Mouse (Mus musculus) stomach, embryonic 15.5 days (tissue): ENCODE results near the gene Xab2. TPM values are rescaled to one million over a fixed set of nuclear protein-coding genes. Genes with fewer than 3 reads are reported as not detected.

Source experiments
- ATAC-seq: fragments of 200-750 bp; cut with Nextera tagmentation; 2 replicates; pipeline ENCODE4 v1.8.0; 2017; ENCODE audit warnings: low read depth, moderate number of reproducible peaks, moderate TSS enrichment; ENCODE audit not compliant: insufficient read depth, low FRiP score
- H3K27ac ChIP-seq: fragments of 300-500 bp; sonication (generic); 2 replicates; pipeline ENCODE4 v1.5.1; 2015; ENCODE audit warnings: mild to moderate bottlenecking, inconsistent platforms
- H3K27me3 ChIP-seq: fragments of 300-500 bp; sonication (generic); replicated peaks from 2 replicates; pipeline ENCODE4 v1.6.1; 2015; ENCODE audit warnings: inconsistent platforms
- H3K36me3 ChIP-seq: fragments of 300-500 bp; sonication (generic); 2 replicates; pipeline ENCODE4 v1.6.1; 2015; ENCODE audit warnings: inconsistent platforms
- H3K4me1 ChIP-seq: fragments of 300-500 bp; sonication (generic); 2 replicates; pipeline ENCODE4 v1.6.1; 2015; ENCODE audit warnings: inconsistent platforms
- H3K4me2 ChIP-seq: fragments of 300-500 bp; sonication (generic); 2 replicates; pipeline ENCODE4 v1.6.1; 2015; ENCODE audit warnings: mild to moderate bottlenecking, inconsistent platforms
- H3K4me3 ChIP-seq: fragments of 300-500 bp; sonication (generic); replicated peaks from 2 replicates; pipeline ENCODE4 v1.5.1; 2015; ENCODE audit warnings: inconsistent platforms
- H3K9ac ChIP-seq: fragments of 300-500 bp; sonication (generic); 2 replicates; pipeline ENCODE4 v1.6.1; 2015; ENCODE audit warnings: inconsistent platforms
- H3K9me3 ChIP-seq: fragments of 300-500 bp; sonication (generic); 2 replicates; pipeline ENCODE4 v1.6.1; 2016; ENCODE audit warnings: inconsistent platforms
- WGBS: fragments of 180-500 bp; shearing (Covaris S2); methylation state at CpG from one replicate; pipeline ENCODE4 v1.1.7; 2015; 5-methylcytosine and 5-hydroxymethylcytosine counted together
- polyA plus RNA-seq: library from polyadenylated mRNA; unstranded; fragments of >200 nt; fragmentation: Nextera tagmentation; extraction: Ambion mirVana; gene quantifications from 2 replicates; pipeline ENCODE4 v1.2.1, GENCODE M21; 2015

Xab2 gene
- 48.9 and 49.2 TPM in 2 replicates for polyA plus RNA-seq

DNA sequence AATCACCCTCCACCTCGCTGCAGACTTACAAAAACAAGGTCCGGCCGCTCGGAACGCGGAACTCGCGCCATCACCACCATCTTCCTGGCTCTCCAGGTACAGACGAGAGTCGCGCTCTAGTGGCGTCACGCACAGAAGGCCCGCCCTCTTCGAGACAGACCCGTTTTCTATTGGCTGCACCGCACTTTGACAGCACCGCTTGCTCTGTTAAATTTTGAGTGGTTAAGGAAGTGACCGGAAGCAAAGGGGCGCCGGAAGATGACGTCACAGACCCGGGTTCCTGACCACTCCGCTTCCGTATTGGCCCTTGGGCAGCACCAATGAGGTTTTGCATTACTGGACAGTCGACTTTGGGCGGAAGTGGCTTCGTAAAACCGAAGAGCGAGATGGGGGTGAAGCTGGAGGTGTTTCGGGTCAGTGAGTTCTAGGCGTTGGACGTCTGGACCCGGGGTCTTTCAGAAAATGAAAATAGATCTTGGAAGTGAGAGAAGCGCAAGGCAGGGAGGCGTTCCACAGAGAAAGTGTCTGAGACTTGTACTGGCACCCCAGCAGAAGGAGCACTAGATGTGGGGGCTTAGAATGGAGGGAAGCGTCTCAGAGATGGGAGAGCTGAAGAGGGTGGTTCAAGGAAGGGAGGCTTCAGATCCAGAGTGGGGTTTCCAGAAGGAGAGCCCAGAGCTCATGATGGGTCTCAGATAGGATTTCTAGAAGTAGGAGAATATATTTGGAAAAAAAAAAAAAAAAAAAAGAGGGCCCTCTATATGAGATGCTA, at the start of gene Xab2, which contains the start of gene Pet100:
Xab2 (minus strand) TSS at position 118 of the 772 bp plus-strand sequence.
Pet100 (plus strand) TSS at position 350 of the 772 bp plus-strand sequence.
- WGBS: under 1% methylated on average over 37 of the region's 37 CpGs
- H3K27ac ChIP-seq: no peak within 1 kb of the TSS
- peaks cover 15% of the 10 kb centered on the region for H3K4me1 ChIP-seq
- H3K36me3 ChIP-seq: peaks cover 11% of the 10 kb centered on the region
- peak; percentile 99 for ATAC-seq
- peak within 1 kb of the TSS; percentile 77 for H3K9ac ChIP-seq
- H3K27me3 ChIP-seq: no peaks in the 10 kb centered on the region
- H3K9me3 ChIP-seq: no peaks in the 10 kb centered on the region
- peak within 1 kb of the TSS; percentile 80 for H3K4me2 ChIP-seq
- peak within 1 kb of the TSS; percentile 81 for H3K4me3 ChIP-seq

- H3K27me3 ChIP-seq: no peaks in the 10 kb centered on the region
- ATAC-seq: no peak
- H3K36me3 ChIP-seq: no peaks in the 10 kb centered on the region
- 77% methylated on average over 2 of the region's 2 CpGs for WGBS
- H3K4me3 ChIP-seq: no peak overlapping the region
- H3K9me3 ChIP-seq: no peaks in the 10 kb centered on the region
- H3K9ac ChIP-seq: no peak overlapping the region
- H3K4me2 ChIP-seq: no peak overlapping the region
- H3K27ac ChIP-seq: no peak overlapping the region
- no peaks in the 10 kb centered on the region for H3K4me1 ChIP-seq
These were observed 49.3 kb upstream of the Xab2 start for GRCm38 (mm10) chr8:3670388-3670787.

DNA sequence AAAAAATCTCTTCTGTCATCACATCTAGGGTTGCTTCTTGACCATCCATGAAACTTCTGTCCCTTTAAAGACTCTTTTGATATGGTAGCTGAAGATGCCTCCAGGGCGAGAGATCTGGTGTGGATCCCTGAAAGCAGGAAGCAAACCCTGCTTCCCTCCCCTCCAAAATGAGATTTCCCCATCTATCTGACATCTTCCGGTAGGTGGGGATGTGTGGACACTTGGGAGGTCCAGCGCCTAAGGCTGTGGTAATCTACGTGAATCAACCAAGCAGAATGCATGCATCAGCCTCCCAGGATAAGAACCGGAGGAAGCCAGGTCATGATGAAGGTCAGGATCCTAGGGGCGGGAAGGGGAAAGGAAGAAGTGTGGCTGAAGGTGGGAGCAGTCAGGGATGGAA, 44.4 kb upstream of the Xab2 start, which contains the start of gene Mcemp1:
Mcemp1 (plus strand) TSS at position 248 of the 400 bp plus-strand sequence.
- no peak within 1 kb of the TSS for H3K4me2 ChIP-seq
- H3K9me3 ChIP-seq: no peaks in the 10 kb centered on the region
- no peak within 1 kb of the TSS; the same call in 1 of the 2 replicates for H3K27ac ChIP-seq
- WGBS: 69% methylated on average over 6 of the region's 6 CpGs
- H3K27me3 ChIP-seq: no peaks in the 10 kb centered on the region
- no peaks in the 10 kb centered on the region for H3K36me3 ChIP-seq
- no peak for ATAC-seq
- no peaks in the 10 kb centered on the region for H3K4me1 ChIP-seq
- H3K4me3 ChIP-seq: no peak within 1 kb of the TSS
- no peak within 1 kb of the TSS for H3K9ac ChIP-seq

DNA sequence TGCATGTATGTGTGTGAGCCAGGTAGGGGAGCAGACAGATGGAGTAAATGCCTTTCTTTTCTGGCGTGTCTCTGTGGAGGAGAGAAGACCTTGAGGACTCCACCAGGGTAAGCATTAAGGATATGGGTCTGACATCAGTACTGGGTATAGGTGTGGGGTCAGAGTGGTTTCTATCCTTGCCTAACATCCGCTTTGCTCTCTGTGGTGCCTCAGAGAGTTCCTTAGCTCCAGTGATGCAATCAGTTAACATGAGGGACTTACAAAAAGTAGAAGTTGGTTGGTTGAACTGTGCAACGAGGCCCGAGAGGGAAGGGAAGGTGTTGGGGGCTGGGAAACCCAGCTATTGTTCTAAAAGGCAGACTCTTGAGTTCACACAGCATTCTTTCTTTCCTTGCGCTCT, 43.3 kb upstream of the Xab2 start:
- H3K27ac ChIP-seq: no peak overlapping the region
- WGBS: 56% methylated on average over 5 of the region's 5 CpGs
- no peak overlapping the region for H3K4me2 ChIP-seq
- no peak for ATAC-seq
- H3K4me3 ChIP-seq: no peak overlapping the region
- H3K9ac ChIP-seq: no peak overlapping the region
- H3K27me3 ChIP-seq: no peaks in the 10 kb centered on the region
- no peaks in the 10 kb centered on the region for H3K4me1 ChIP-seq
- no peaks in the 10 kb centered on the region for H3K9me3 ChIP-seq
- no peaks in the 10 kb centered on the region for H3K36me3 ChIP-seq

- no peak; the same call in 1 of the 2 replicates for ATAC-seq
- no peak overlapping the region for H3K27ac ChIP-seq
- H3K36me3 ChIP-seq: no peaks in the 10 kb centered on the region
- H3K4me3 ChIP-seq: no peak overlapping the region
- H3K9ac ChIP-seq: no peak overlapping the region
- no peak overlapping the region for H3K4me2 ChIP-seq
- WGBS: 73% methylated on average over 8 of the region's 8 CpGs
- no peaks in the 10 kb centered on the region for H3K4me1 ChIP-seq
- no peaks in the 10 kb centered on the region for H3K27me3 ChIP-seq
- H3K9me3 ChIP-seq: no peaks in the 10 kb centered on the region
These were observed 39.8 kb upstream of the Xab2 start for GRCm38 (mm10) chr8:3660889-3661288.

GRCm38 (mm10) chr8:3656725-3657381, 35.7 kb upstream of the Xab2 start:
- Histone ChIP-seq H3K4me1 (no peaks in the 10 kb centered on the region), H3K27me3 (no peaks in the 10 kb centered on the region), H3K36me3 (no peaks in the 10 kb centered on the region), H3K27ac (no peak overlapping the region), H3K4me3 (no peak overlapping the region), H3K4me2 (no peak overlapping the region), H3K9me3 (no peaks in the 10 kb centered on the region), H3K9ac (no peak overlapping the region)
- 21% methylated on average over 7 of the region's 7 CpGs for WGBS
- ATAC-seq: no peak

DNA sequence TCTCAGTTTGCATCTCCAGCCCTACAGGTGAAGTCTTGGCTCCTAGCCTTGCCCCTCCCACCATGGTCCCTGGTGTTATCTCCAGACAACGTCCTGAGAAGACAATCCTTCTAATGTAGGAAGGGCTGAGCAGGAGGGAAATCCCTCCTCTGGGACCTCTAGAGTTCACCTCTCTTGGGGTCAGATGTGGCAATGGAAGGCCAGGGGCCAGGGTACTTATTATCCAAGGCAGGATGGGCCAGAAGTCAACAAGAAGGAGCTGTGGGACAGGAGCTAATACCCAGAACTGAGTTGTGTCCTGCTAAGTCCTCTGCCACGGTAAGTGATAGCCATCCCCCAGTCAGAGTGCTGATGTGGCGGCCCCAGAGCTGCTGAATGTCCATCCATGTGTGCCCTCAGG, 34.4 kb upstream of the Xab2 start, which contains the start of gene Retn:
Retn (plus strand) TSS at position 245 of the 400 bp plus-strand sequence.
- Histone ChIP-seq H3K9ac (no peak within 1 kb of the TSS), H3K4me3 (no peak within 1 kb of the TSS), H3K27ac (no peak within 1 kb of the TSS), H3K27me3 (no peaks in the 10 kb centered on the region), H3K9me3 (no peaks in the 10 kb centered on the region), H3K4me1 (no peaks in the 10 kb centered on the region), H3K36me3 (no peaks in the 10 kb centered on the region), H3K4me2 (no peak within 1 kb of the TSS)
- ATAC-seq: no peak
- 66% methylated on average over 3 of the region's 3 CpGs for WGBS

DNA sequence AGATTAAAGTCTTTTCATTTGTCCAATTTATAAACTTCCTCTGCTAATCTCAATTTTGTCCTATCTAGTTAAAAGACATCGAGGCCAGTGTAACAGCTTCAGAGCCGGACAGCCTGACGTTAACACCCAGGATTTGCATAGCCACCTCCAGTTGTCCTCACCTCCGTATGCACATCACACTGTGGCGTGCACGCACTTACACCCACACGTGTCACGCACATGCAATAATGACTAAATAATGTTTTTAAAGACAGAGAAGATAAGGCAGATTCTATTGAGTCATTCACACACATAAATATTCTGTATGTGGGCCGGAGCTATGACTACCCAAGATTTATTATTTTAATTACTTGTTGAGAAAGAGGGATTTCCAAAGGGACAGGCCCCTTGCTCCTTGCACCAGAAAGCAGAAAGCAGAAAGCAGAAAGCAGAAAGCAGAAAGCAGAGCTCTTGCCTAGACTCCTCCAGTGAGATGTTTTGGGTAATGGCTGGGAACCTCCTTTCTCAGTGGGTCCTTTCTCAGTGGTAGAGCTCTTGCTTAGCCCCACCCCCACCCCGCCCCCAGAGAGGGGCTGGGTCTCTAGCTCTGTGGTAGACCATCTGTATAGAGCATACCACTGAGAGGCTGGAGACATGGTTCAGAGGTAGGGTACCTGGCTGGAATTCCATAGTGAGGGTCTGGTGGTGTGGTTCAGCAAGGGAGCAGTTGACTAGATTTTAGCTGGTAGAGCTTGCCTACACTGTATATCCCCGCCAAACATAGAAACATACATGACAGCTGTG, 33.8 kb upstream of the Xab2 start:
- no peak overlapping the region for H3K27ac ChIP-seq
- ATAC-seq: no peak
- no peaks in the 10 kb centered on the region for H3K4me1 ChIP-seq
- H3K9ac ChIP-seq: no peak overlapping the region
- no peak overlapping the region for H3K4me2 ChIP-seq
- H3K9me3 ChIP-seq: no peaks in the 10 kb centered on the region
- H3K4me3 ChIP-seq: no peak overlapping the region
- no peaks in the 10 kb centered on the region for H3K36me3 ChIP-seq
- H3K27me3 ChIP-seq: no peaks in the 10 kb centered on the region
- 66% methylated on average over 11 of the region's 11 CpGs for WGBS

- 64% methylated on average over 3 of the region's 3 CpGs for WGBS
- no peak overlapping the region for H3K4me3 ChIP-seq
- no peaks in the 10 kb centered on the region for H3K9me3 ChIP-seq
- H3K4me2 ChIP-seq: no peak overlapping the region
- H3K27me3 ChIP-seq: no peaks in the 10 kb centered on the region
- no peaks in the 10 kb centered on the region for H3K36me3 ChIP-seq
- no peak overlapping the region for H3K27ac ChIP-seq
- H3K9ac ChIP-seq: no peak overlapping the region
- no peaks in the 10 kb centered on the region for H3K4me1 ChIP-seq
- no peak for ATAC-seq
These were observed 31.7 kb upstream of the Xab2 start for GRCm38 (mm10) chr8:3652845-3653244.

- peak overlapping the region; percentile 6; the same call in 1 of the 2 replicates for H3K4me2 ChIP-seq
These were observed 27.9 kb upstream of the Xab2 start for GRCm38 (mm10) chr8:3648990-3649389.

DNA sequence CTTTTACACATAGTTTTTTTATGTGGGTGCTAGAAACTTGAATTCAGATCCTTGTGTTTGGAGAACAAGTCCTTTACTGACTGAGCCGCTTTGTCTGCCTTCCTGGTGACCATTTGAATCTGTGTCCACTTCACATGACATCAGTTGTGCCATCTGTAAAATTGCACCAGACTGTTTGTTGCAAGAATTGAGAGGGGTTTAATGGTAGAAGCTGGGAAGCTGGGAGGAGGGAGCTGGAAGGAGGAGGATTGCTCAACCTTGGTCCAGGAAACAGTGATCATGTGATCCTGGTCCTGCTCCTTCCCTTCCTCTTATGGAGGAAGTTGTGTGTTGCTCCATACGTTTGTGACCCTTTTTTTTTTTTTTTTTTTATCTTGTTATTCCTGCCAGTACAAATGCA, 27.2 kb upstream of the Xab2 start:
- no peak overlapping the region for H3K4me2 ChIP-seq
- H3K9me3 ChIP-seq: no peaks in the 10 kb centered on the region
- H3K27ac ChIP-seq: no peak overlapping the region
- H3K36me3 ChIP-seq: no peaks in the 10 kb centered on the region
- WGBS: 69% methylated on average over 2 of the region's 2 CpGs
- H3K9ac ChIP-seq: no peak overlapping the region
- H3K4me3 ChIP-seq: no peak overlapping the region
- ATAC-seq: no peak
- no peaks in the 10 kb centered on the region for H3K27me3 ChIP-seq
- no peaks in the 10 kb centered on the region for H3K4me1 ChIP-seq

More at GRCm38 (mm10) chr8:3648990-3649389, 27.9 kb upstream of the Xab2 start:
- Histone ChIP-seq H3K4me3 (no peak overlapping the region), H3K4me1 (no peaks in the 10 kb centered on the region), H3K27ac (no peak overlapping the region), H3K36me3 (no peaks in the 10 kb centered on the region), H3K27me3 (no peaks in the 10 kb centered on the region), H3K9me3 (no peaks in the 10 kb centered on the region), H3K9ac (no peak overlapping the region)
- no peak for ATAC-seq
- 41% methylated on average over 1 of the region's 1 CpGs for WGBS
